Mouse (Mus musculus) forebrain, embryonic 16.5 days (tissue): ENCODE measurements around the gene Ifngr1. TPM values are rescaled to one million over a fixed set of nuclear protein-coding genes. Genes with fewer than 3 reads are reported as not detected.

ENCODE experiments used
- ATAC-seq: fragments of 200-750 bp; cut with Nextera tagmentation; 2 replicates; pipeline ENCODE4 v1.8.0; 2017; ENCODE audit warnings: mild to moderate bottlenecking, moderate library complexity
- H3K27ac ChIP-seq: fragments of 300-500 bp; sonication (generic); 2 replicates; pipeline ENCODE4 v1.5.1; 2014; ENCODE audit warnings: low read length, control low read depth
- H3K27me3 ChIP-seq: fragments of 300-500 bp; sonication (generic); replicated peaks from 2 replicates; pipeline ENCODE4 v1.6.1; 2014; ENCODE audit warnings: low read length; ENCODE audit not compliant: control insufficient read depth, insufficient read depth
- H3K36me3 ChIP-seq: fragments of 300-500 bp; sonication (generic); 2 replicates; pipeline ENCODE4 v1.6.1; 2014; ENCODE audit not compliant: control insufficient read depth, insufficient read depth
- H3K4me1 ChIP-seq: fragments of 300-500 bp; sonication (generic); replicated peaks from 2 replicates; pipeline ENCODE4 v1.6.1; 2014; ENCODE audit warnings: low read length; ENCODE audit not compliant: control insufficient read depth, insufficient read depth
- H3K4me2 ChIP-seq: fragments of 300-500 bp; sonication (generic); 2 replicates; pipeline ENCODE4 v1.6.1; 2014; ENCODE audit warnings: mild to moderate bottlenecking, low read length, control low read depth
- H3K4me3 ChIP-seq: fragments of 300-500 bp; sonication (generic); replicated peaks from 2 replicates; pipeline ENCODE4 v1.5.1; 2014; ENCODE audit warnings: mild to moderate bottlenecking, low read length, control low read depth
- H3K9ac ChIP-seq: fragments of 300-500 bp; sonication (generic); replicated peaks from 2 replicates; pipeline ENCODE4 v1.6.1; 2014; ENCODE audit warnings: low read depth, low read length, control low read depth
- H3K9me3 ChIP-seq: fragments of 300-500 bp; sonication (generic); 2 replicates; pipeline ENCODE4 v1.6.1; 2016; ENCODE audit warnings: low read length; ENCODE audit not compliant: control insufficient read depth
- WGBS: fragments of 180-500 bp; shearing (Covaris S2); extraction: QIAGEN DNeasy Blood & Tissue Kit; methylation state at CpG from one replicate; pipeline ENCODE4 v1.1.7; 2014; 5-methylcytosine and 5-hydroxymethylcytosine counted together
- polyA plus RNA-seq: library from polyadenylated mRNA; unstranded; fragments of >200 nt; fragmentation: Nextera tagmentation; extraction: Ambion mirVana; gene quantifications from 2 replicates; pipeline ENCODE4 v1.2.1, GENCODE M21; 2015

Gene Ifngr1
- polyA plus RNA-seq, 1 experiment from 2014 or later = 16.8 TPM

- no peaks in the 10 kb centered on the region for H3K36me3 ChIP-seq
- 62% methylated on average over 7 of the region's 7 CpGs for WGBS
- ATAC-seq = no peak
- H3K4me1 ChIP-seq = no peaks in the 10 kb centered on the region
- no peak overlapping the region for H3K27ac ChIP-seq
- no peaks in the 10 kb centered on the region for H3K27me3 ChIP-seq
- no peaks in the 10 kb centered on the region for H3K9me3 ChIP-seq
- H3K4me3 ChIP-seq = no peak overlapping the region
- no peak overlapping the region for H3K4me2 ChIP-seq
- H3K9ac ChIP-seq = no peak overlapping the region
These were observed 21.5 kb downstream of the Ifngr1 start for GRCm38 (mm10) chr10:19613111-19613753.

- no peak for ATAC-seq
- no peak overlapping the region for H3K4me3 ChIP-seq
- WGBS = 48% methylated on average over 5 of the region's 5 CpGs
These were observed 28.0 kb downstream of the Ifngr1 start for GRCm38 (mm10) chr10:19619736-19620135.

GRCm38 (mm10) chr10:19621408-19622048, 29.8 kb downstream of the Ifngr1 start, which contains the start of gene Il22ra2:
TSS of gene Il22ra2 (plus strand) at chr10:19621998.
- Histone ChIP-seq H3K36me3 (no peaks in the 10 kb centered on the region), H3K4me2 (no peak within 1 kb of the TSS), H3K9ac (no peak within 1 kb of the TSS), H3K27me3 (no peaks in the 10 kb centered on the region), H3K4me1 (no peaks in the 10 kb centered on the region), H3K4me3 (no peak within 1 kb of the TSS), H3K27ac (no peak within 1 kb of the TSS), H3K9me3 (no peaks in the 10 kb centered on the region)
- WGBS = 96% methylated on average over 2 of the region's 2 CpGs
- no peak for ATAC-seq

More at GRCm38 (mm10) chr10:19619736-19620135, 28.0 kb downstream of the Ifngr1 start:
- Histone ChIP-seq H3K27me3 (no peaks in the 10 kb centered on the region), H3K4me1 (no peaks in the 10 kb centered on the region), H3K4me2 (no peak overlapping the region), H3K36me3 (no peaks in the 10 kb centered on the region), H3K9ac (no peak overlapping the region), H3K27ac (no peak overlapping the region), H3K9me3 (no peaks in the 10 kb centered on the region)

GRCm38 (mm10) chr10:19624617-19625016, 32.9 kb downstream of the Ifngr1 start:
- H3K27me3 ChIP-seq = no peaks in the 10 kb centered on the region
- no peaks in the 10 kb centered on the region for H3K9me3 ChIP-seq
- no peak overlapping the region for H3K4me3 ChIP-seq
- no peaks in the 10 kb centered on the region for H3K4me1 ChIP-seq
- ATAC-seq = no peak
- H3K9ac ChIP-seq = no peak overlapping the region
- WGBS = 97% methylated on average over 1 of the region's 1 CpGs
- H3K36me3 ChIP-seq = no peaks in the 10 kb centered on the region
- H3K27ac ChIP-seq = no peak overlapping the region
- H3K4me2 ChIP-seq = no peak overlapping the region

- WGBS = 92% methylated on average over 2 of the region's 2 CpGs
- H3K4me3 ChIP-seq = no peak overlapping the region
- no peaks in the 10 kb centered on the region for H3K27me3 ChIP-seq
- H3K9me3 ChIP-seq = no peaks in the 10 kb centered on the region
- no peak overlapping the region for H3K4me2 ChIP-seq
- no peak for ATAC-seq
- H3K36me3 ChIP-seq = no peaks in the 10 kb centered on the region
- H3K27ac ChIP-seq = no peak overlapping the region
- H3K4me1 ChIP-seq = no peaks in the 10 kb centered on the region
- no peak overlapping the region for H3K9ac ChIP-seq
These were observed 35.6 kb downstream of the Ifngr1 start for GRCm38 (mm10) chr10:19627342-19627741.

GRCm38 (mm10) chr10:19627748-19628147, 36.0 kb downstream of the Ifngr1 start:
- H3K27me3 ChIP-seq = no peaks in the 10 kb centered on the region
- H3K4me1 ChIP-seq = no peaks in the 10 kb centered on the region
- H3K4me2 ChIP-seq = no peak overlapping the region
- no peaks in the 10 kb centered on the region for H3K36me3 ChIP-seq
- no peak overlapping the region for H3K4me3 ChIP-seq
- no peak overlapping the region for H3K27ac ChIP-seq
- no peaks in the 10 kb centered on the region for H3K9me3 ChIP-seq
- H3K9ac ChIP-seq = no peak overlapping the region
- ATAC-seq = no peak
- 79% methylated on average over 4 of the region's 4 CpGs for WGBS

- 76% methylated on average over 13 of the region's 13 CpGs for WGBS
- ATAC-seq = no peak
- Histone ChIP-seq H3K4me2 (no peak overlapping the region), H3K27ac (no peak overlapping the region), H3K9ac (no peak overlapping the region), H3K27me3 (no peaks in the 10 kb centered on the region), H3K36me3 (no peaks in the 10 kb centered on the region), H3K9me3 (no peaks in the 10 kb centered on the region), H3K4me1 (no peaks in the 10 kb centered on the region), H3K4me3 (no peak overlapping the region)
These were observed 40.0 kb downstream of the Ifngr1 start for GRCm38 (mm10) chr10:19631616-19632195.

GRCm38 (mm10) chr10:19638851-19639250, 47.1 kb downstream of the Ifngr1 start:
- Histone ChIP-seq H3K27me3 (no peaks in the 10 kb centered on the region), H3K4me2 (no peak overlapping the region), H3K36me3 (no peaks in the 10 kb centered on the region), H3K27ac (no peak overlapping the region), H3K4me1 (no peaks in the 10 kb centered on the region), H3K4me3 (no peak overlapping the region), H3K9ac (no peak overlapping the region), H3K9me3 (no peaks in the 10 kb centered on the region)
- 93% methylated on average over 5 of the region's 5 CpGs for WGBS
- ATAC-seq = no peak

- H3K27ac ChIP-seq = no peak overlapping the region
- no peak overlapping the region for H3K4me2 ChIP-seq
- H3K27me3 ChIP-seq = no peaks in the 10 kb centered on the region
- H3K4me1 ChIP-seq = no peaks in the 10 kb centered on the region
- H3K36me3 ChIP-seq = no peaks in the 10 kb centered on the region
- WGBS = 90% methylated on average over 1 of the region's 1 CpGs
- ATAC-seq = no peak
- no peak overlapping the region for H3K4me3 ChIP-seq
- H3K9me3 ChIP-seq = no peaks in the 10 kb centered on the region
- no peak overlapping the region for H3K9ac ChIP-seq
These were observed 47.9 kb downstream of the Ifngr1 start for GRCm38 (mm10) chr10:19639630-19640029.
